Mouse (Mus musculus) megakaryocyte, embryonic 14.5 days (primary cell): ENCODE data around the gene Slc6a12.

Experiments
- FLI1 ChIP-seq: IDR thresholded peaks from 2 replicates; pipeline ENCODE4 v1.6.1; 2012; ENCODE audit warnings: low read length, inconsistent platforms, mixed read lengths
- GATA1 ChIP-seq: IDR thresholded peaks from 3 replicates; pipeline ENCODE4 v1.6.1; 2012; ENCODE audit warnings: mixed read lengths, low read length, inconsistent platforms, borderline replicate concordance

DNA sequence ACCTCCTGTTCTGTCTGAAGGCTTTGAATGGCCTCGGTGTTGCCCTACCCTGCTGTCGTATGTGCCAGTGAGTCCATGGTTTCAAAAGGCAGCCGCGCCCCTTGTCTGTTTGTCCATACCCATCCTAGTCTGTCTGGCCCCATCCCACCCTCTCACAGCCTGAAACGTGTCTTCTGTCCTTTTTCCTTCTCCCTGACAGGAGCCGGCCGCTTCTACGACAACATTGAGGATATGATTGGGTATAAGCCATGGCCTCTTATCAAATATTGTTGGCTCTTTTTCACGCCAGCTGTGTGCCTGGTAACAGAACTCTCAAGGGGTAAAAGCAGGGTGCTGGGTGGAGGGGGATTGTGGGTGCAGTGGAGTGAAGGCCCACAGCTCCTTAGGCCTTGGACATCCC is 7.0 kb upstream of the Slc6a12 start:
- TF ChIP-seq GATA1 (no peak), FLI1 (no peak)
